Mouse (Mus musculus): Measurements from ENCODE around the gene Pdia5.

Gene Pdia5

DNA sequence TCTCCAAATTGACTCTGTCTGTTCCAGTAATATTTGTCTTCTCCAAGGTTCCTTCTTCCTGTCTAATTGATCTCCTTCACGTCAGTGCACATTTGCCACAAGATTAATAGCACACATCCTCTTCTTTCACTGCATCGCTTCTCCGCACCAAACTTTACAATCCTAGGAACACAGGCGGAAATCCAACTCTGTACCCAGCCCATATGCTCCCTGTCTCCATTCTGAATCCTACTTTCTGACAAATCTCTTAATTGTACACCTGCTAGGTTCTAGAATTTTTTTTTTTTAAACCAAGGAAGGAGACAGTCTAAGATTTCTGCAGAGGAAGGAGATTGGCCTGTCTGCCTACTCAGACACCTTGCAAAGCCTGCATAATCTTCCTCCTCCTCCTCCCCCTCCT, 59.1 kb downstream of the Pdia5 start:
- no peak for DNase-seq

DNA sequence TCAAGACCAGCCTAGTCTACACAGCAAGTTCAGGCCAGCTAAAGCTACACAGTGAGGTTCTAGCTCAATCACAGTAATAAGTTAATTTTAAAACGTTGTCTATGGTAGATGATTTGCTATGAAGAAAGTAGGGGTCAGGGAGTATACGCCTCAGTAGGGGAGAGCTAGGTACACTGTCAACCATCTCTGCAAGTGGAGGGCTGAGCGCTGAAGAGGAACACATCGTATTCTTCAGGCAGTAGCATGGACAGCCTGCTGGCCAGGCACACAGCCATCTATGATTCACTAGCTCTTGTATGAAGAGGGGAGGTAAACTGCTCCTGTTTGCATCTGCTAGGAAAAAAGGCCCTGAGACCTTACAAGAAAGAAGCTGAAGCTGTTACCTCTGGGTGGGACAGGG, 65.7 kb downstream of the Pdia5 start:
- DNase-seq = peak; percentile 5

DNA sequence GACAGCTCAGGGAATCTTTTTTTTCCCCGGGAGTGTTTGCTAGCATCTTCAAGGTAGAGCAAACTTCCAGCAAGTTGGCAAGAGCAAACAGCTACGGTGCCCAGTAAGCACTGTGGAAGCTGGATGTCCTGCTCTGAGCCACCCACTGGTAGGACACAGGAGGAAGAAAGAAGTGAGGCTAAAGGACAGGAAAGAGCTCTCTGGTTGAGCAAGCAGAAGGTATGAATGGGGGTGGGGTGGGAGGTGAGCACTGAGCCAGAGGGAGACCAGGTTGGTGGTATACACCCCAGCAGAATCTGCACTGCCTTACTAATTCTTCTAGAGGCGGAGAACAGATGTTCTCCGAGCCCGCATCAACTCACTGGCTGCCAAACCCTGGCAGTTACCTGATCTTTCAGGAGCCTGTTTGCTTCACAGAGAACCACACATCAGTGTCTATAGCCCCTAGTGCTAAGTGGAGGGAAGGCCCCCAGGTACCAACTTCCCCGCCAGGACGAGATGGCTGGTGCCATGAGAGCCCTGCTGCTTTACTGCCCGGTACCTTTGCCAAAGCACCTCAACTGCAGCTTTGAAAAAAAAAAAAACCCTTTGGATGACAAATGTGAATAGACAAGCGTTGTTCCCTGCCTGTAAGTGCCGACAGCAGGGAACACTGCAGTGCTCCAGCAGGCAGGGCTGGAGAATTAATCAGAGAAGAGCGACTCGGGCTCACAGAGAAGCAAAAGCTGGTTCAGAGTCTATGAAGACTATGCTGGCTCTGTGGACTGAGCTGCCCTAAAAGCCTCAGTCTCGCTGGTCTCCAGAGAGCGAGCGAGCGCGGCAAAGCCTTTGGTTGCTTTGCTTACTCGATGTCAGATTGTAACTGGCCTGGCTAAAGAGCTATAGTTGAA, 67.2 kb downstream of the Pdia5 start:
- peak; percentile 32 for DNase-seq

DNA sequence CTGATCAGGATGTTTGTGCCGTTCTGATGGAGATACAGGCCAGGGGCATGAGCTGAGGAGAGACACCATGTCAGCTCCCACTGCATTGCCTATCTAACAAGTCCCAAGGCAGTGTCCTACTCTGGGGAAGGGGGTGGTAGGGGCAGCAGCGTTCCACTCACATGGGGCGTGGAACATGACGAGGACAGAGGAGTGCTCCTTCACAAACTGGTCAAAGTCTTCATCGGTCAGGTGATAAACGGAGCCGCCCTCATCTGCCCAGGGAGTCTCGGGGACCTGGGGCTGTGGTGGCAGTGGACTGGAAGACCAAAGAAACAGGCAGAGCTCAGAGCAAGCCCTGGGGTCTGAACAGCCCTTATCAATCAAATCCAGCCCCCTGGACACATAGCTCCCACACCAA, 68.0 kb downstream of the Pdia5 start:
- peak; percentile 32 for DNase-seq

DNA sequence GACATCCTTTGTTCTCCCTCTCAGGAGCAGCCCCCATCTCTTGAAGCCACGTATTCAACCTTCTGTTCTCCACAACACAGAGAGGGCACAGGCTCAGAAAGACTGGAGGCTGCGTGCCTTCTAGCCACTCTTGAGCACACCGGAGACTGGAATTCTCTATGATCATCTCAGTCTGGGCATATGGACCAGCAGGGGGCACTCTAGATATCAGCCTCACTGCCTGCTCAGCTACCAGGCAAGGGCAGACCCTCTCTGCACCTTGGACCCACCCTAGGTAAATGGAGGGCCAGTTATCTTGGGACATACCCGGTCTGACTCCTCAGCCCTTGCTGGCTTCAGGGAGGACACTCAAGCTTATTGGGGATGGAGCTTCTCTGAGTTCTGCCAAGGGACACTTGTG, 68.5 kb downstream of the Pdia5 start:
- DNase-seq = peak; percentile 48

DNA sequence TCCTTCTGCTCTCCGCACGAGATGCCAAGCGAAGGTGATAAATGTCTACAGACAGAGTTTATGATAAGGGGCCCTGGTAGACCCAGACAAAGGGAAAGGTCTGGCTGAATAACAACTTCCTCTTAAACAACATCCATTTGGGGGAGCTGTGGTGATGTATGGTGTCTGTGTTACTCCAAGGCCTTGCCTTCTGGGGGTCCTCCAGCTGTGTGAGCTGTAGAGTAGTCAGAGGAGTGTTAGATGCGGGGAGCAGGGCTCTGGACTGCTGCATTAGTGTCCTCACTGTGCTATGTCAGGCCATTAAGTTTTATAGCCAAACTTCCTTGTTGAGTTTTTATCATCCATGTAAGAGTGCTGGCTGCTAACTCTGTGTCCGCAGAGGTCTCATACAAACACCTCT, 76.1 kb downstream of the Pdia5 start:
- DNase-seq = no peak

DNA sequence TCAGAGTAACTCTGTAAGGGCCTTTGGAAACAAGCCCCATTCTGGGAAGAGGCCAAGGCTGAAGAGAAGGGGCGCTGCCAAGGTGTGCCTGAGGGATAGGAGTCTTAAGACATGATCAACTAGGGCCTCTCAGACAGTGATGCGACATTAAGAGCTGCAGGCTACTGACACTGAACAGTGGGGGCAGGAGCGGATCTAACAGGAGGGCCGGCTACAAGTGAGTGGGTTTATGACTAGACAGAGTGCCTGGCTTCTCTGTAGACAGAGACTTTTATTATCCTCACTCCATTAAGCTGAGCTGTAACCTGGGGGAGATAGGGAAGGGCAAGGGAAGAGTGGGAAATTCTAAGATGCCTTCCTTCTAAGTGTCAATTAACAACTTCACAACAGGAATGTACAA, 84.0 kb downstream of the Pdia5 start:
- DNase-seq = no peak

DNA sequence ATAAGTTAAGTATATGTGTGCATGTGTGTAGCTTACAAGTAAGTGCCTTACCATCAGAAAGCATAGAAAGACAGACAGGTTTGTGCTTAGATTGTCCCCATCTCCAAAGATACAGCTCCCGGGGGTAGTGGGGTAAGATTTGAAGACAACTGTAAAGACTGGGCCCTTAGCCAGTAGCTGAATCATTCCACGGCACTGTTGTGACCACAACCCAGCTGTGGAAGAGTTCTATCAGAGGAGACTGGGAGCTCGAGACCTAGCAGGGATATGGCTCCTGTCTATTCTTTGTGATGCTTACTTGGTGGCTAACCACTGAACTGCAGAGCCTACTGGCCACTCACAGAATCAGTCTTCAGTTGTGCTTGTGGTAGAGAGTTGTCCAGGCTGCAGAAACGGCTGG, 84.5 kb downstream of the Pdia5 start:
- DNase-seq = no peak

DNA sequence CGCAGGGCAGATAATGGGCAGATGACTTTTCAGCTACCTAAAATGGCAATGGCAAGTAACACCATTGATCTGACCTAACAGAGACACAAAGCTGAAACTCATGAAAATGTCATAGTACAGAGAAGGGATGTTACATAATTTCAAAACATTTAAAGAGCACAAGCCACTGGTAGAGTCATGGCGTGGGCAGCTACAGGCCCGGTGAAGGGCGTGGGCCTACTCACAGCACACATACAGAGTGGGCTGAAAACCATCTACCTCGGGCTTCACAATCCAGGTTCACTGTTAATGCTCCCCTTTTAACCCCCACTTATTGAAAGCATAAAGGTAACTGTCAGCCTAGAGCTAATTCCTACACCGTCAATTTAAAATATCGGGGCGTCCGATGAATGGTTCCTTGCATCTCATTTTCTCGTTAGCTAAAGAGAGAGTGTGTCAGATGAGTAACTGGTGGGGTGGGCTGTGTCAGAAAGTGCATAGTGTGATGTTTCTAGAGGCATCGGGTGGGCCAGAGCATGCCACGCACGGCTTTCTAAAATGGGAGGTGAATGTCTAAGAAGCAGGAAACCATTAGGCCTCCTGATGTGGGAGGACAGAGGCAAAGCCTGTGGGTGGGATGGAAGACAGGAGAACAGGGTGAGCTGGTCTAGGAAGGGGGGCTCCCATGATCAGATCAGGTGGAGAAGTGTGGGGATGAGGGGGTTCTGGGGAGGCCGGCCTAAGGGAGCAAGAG, 85.2 kb downstream of the Pdia5 start:
- no peak for DNase-seq

DNA sequence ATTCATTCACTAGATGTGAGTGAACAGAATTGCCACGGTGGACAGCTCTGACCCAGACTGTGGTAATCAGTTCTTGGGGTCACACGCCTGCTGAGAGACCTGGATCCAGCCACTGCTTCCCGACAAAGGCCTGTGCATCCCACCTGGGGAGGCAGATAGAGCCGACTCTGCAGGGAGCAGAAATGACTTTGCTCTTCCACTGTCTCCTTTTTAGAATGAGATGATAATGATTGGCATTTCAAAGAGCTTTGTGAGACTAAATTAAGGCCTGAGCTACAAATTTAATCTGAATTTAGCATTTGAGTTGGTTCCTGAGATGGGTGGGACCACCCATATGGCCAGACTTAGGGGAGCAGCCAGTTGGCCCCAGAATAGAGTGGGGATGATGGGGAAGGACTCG, 85.8 kb downstream of the Pdia5 start:
- DNase-seq = no peak

DNA sequence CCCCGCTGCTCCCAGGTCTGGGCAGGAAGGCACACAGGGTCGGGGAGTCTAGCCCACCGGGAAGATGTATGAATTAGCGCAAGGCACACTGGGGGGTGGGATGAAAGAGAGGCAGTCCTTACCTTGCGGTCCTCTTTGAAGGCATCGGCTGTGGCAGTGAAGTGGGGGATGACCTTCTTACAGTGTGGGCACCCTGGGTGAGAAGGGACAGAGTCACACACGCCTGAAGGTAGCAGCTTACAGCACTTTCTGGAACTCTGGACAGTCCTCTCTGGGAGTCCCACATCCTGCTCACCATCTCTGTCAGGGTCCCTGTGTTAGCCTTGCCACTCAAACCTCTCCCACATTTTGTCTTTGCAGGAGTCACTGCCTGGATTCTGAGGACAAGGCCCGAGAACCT, 86.8 kb downstream of the Pdia5 start:
- DNase-seq = no peak

DNA sequence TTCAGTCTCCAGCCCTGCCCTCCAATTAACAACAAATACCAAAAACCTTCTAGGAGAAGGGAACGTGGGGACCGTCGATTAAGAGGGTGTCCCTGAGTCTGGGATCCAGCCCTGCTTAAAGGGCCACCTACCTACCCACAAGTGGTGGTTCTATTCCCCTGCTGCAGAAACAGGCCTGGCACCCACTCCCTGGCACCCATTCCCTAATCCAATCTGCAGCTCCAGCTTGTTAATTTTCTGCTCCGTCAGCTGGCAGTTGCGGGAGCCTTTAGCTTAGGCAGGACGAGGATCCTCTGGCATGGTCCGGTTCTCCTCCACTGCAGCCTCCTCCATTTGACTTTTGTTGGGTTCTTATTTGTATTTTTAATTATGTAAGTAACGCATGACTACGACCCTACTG, 87.3 kb downstream of the Pdia5 start:
- DNase-seq = no peak

DNA sequence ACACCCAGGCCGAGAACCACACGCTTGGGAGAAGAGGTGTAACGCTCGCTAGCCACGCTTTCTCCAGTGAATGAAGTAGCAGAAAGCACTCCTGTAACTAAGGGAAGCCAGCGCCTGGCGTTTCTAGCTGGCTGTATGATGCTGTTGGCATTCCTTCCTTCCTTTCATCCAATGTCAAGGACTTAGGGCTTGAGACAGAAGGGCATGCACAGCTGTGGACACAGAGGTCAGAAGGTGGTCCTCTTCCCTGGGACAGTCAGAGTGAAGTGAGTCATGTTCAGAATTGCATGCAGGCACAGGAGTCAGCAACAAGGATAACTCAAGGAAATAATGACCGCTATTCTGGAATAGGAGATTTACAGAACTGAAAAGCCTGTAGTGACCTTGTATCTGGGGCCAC, 97.9 kb downstream of the Pdia5 start:
- no peak for DNase-seq

DNA sequence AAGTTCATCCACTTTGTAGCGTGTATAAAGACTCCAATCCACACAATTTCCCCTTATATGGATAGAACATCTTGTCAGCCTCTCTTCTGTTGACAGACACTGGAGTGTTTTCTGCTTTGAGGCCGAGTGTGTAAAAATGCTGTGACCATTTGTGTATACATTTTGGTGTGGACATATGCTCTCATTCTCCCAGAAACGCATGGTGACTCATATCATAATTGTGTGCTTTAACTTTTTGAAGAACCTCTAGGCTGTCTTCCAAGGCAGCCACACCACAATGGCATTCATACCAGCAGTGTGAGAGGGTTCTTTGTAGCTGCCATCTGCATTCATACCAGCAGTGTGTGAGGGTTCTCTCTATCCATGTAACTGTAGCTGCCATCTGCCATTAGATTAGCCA, 105.0 kb downstream of the Pdia5 start:
- DNase-seq = no peak

DNA sequence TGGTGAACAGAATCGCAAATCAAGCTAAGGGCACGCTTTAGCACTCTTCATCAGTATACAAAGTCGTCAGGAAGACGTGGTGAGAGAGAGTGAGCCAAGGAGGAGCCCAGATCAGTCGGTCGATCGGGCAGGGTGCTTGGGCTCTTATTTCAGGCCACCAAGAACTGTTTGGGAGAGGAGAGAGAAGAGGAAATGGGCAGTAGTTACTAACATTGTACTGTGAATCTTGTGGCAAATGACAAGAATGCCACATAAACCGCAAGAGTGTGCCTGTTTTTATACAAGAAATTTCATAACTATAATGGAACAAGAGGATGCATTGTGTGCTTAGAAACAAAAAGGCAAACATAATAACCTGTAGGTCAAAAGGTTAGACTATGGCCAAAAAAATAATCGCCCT, 110.6 kb downstream of the Pdia5 start:
- no peak for DNase-seq

DNA sequence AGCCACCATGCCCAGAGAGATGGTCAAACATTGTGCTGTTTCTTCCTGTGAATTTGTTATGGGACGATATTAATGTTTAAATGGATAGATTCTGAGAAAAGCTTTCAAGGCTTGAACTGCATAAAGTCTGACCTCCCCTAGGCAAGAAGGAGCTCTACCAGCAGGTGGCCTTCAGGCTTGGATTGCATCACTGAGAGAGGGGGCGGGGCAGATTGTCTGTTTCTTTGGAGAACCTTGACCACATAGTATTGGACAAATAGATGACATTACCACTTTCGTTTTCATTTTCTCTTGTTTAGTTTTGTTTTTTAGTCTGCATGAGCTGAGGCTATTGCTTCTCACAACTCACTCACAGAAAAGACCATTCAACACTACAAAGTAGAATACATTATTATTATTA, 111.3 kb downstream of the Pdia5 start:
- peak; percentile 15 for DNase-seq

DNA sequence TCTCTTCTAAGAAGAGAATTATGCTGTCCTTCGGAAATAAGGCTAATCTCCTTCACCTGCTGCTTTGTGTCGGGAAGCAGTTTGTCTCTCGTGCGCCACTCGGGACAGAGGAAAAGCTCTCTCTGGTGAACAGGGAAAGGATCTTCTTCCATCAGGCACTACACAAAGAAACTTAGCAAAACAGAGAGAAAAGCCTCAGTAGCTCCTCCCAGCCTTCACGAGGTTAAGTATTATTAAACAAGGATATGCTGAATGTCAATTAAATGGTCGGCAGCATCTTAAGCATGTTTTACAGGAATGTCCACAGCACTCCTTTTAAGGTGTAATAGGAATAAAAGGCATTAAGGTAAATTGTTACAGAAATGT, 126.6 kb downstream of the Pdia5 start:
- DNase-seq = no peak

DNA sequence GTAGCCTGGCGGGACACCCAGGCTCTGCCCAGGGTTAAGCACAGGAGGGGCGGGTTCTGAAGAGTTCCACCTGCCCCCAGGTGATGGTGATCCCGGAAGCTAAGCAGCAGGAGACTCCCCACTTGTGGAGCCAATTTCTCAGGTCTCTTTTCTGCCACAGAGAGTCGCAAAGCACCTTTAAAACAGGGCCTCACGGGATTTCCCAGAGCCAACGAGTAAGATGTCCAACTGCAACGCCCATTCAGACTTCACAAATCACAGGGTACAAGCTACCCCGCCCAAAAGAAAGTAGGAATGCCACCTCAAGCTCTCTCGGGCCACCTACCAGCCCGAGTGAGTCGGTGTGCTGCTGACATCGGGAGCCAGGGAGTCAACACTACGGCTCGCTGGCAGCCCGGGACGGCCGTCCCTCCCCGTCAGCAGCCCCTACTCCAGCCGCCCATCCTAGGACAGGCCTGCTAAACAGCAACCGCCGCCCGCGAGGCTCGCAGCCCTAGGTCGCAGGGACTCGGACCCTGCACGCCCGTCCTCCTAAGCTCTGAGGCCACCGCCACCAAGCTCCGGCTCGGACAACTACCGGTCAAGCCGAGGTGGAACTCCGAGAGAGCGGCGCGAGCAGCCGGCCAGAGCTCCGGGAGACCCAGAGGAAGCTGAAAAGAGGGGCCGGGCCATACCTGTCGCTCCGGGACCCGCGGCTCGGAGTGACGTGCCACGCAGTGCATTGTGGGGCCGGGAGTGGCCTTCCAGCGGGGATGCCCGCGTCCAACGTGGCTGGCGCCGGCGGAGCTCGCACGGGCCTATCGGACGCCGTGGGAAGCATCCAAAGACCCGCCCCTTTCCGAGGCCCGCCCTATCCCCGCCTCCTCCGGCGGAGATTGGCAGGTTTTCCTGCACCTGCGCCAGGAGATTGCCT, 127.3 kb downstream of the Pdia5 start, which contains the start of gene Sec22a:
Sec22a (minus strand) TSS at position 769 of the 913 bp plus-strand sequence.
- peak; percentile 95 for DNase-seq

DNA sequence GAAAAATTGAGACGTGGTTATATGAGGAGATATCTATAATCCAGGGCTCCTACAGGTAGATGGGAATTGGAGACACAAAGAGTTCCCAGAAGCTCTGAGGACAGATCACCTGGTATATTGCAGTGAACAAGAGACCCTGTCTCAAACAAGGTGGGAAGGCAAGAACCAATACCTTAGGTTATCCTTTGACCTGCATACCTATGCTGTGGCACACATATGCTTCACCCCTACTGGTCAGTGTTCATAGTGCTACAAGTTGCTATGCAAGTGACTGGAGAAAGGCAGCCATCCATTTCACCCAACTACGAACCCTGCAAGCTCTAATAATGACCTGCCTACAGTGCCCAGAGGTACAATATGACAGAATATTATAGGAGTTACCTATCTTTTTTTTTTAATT, 128.5 kb downstream of the Pdia5 start:
- no peak for DNase-seq

DNA sequence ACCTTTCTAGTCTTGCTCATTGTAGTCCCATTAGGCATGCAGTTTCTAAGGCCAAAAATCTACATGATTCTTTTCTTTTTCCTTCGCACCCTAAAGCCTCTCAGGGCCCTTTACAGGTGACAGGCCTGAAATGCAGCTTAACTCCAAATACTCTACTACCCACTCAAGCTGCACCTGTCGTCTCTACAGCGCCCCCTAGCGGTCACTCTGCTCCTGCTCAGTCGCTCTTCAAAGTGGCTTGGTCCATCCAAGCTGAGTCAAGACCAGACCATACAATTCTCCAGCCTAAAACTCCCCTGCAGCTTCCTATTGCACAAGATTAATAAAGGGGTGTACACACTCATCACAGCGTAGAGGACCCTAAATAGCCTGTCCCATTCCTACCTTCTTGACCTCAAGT, 130.1 kb downstream of the Pdia5 start:
- DNase-seq = peak; percentile 57

DNA sequence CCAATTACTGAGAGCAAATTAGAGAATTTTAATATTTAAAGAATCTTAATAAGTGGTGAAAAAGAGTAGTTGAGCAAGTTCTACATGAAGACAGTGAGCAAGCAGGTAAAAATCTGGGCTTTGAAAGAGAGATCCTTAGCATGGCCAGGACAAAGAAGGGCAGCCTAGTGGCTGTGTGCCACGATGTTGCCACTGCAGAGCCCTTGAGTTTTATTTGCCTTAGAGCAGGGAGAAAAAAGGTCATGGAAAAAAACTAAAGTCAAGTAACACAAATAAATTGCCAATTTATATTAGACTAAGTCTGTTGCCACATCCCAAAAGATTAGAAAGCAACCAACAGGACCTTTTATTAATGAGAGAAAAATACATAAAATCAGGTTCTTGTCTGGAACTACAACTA, 133.2 kb downstream of the Pdia5 start:
- DNase-seq = no peak

Measured in kidney, adult 18-20 months (tissue).